Mouse (Mus musculus) myocyte (in vitro differentiated cells): ENCODE measurements around the gene Cmtm1.
"Not testable (repeated sequence)": the region's sequence is repeated elsewhere in the genome, so short reads cannot be mapped to it uniquely, and the experiment has no call there.

ENCODE experiments used
- E2F4 ChIP-seq: IDR thresholded peaks from one replicate; pipeline ENCODE4 v1.6.1; 2011; ENCODE audit warnings: mild to moderate bottlenecking, control low read depth, moderate library complexity; ENCODE audit not compliant: insufficient read depth
- POLR2A ChIP-seq: IDR thresholded peaks from one replicate; pipeline ENCODE4 v1.6.1; 2011; ENCODE audit warnings: low read depth, mild to moderate bottlenecking, control low read depth, moderate library complexity; ENCODE audit not compliant: insufficient read length
- POLR2AphosphoS2 ChIP-seq: IDR thresholded peaks from one replicate; pipeline ENCODE4 v1.6.1; 2011; ENCODE audit warnings: low read depth, control low read depth; ENCODE audit not compliant: insufficient read length

DNA sequence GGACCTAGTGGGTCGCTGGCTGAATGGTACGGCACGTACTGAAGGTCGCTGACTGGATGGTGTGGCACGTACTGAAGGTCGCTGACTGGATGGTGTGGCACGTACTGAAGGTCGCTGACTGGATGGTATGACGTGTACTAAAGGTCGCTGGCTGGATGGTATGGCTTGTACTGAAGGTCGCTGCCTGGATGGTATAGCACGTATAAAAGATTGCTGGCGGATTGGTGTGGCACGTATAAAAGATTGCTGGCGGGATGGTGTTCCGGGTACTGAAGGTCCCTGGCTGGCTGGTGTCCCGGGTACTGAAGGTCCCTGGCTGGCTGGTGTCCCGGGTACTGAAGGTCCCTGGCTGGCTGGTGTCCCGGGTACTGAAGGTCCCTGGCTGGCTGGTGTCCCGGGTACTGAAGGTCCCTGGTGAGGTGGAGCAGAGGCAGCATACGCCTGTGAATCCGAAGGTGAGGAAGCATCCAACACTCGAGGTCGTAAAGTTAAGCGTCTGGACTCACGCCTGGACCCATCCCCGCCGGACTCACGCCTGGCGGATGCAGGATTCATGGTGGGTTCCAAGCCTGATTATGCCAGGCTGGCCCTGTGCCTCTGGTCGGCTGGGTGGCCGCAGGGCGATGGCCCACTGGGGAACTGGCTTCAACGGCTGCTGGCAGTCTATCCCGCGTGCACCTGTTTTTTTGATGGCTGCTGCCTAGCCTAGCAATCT, at the start of gene Cmtm1, which contains the start of gene Gm45711:
- not testable (repeated sequence) for TF ChIP-seq POLR2A, POLR2AphosphoS2, E2F4
